Mouse (Mus musculus) lung, postnatal 25 days (tissue): ENCODE data around the gene Luc7l.
A peak's percentile ranks its signal among the peaks of the same experiment; 100 is the strongest.
"Not testable (repeated sequence)": the region's sequence is repeated elsewhere in the genome, so short reads cannot be mapped to it uniquely, and the experiment has no call there.

Experiments
- DNase-seq: peaks from one replicate; pipeline ENCODE4 v3.0.0; 2022; ENCODE audit warnings: low spot score

Luc7l gene

GRCm38 (mm10) chr17:26253399-26253798, 703 bp downstream of the Luc7l start:
- DNase-seq: no peak

GRCm38 (mm10) chr17:26255313-26255712, 2.6 kb downstream of the Luc7l start:
- DNase-seq: no peak

DNA sequence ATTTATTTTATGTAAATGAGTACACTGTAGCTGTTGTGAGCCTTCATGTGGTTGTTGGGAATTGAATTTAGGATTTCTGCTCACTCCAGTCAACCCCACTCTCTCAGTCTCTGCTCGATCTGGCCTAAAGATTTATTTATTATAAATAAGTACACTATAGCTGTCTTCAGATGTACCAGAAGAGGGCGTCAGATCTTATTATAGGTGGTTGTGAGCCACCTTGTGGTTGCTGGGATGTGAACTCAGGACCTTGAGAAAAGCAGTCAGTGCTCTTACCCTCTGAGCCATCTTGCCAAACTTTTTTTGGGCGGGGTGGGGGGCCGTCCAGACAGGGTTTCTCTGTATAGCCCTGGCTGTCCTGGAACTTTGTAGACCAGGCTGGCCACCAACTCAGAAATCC, 9.1 kb downstream of the Luc7l start:
- DNase-seq: no peak

DNA sequence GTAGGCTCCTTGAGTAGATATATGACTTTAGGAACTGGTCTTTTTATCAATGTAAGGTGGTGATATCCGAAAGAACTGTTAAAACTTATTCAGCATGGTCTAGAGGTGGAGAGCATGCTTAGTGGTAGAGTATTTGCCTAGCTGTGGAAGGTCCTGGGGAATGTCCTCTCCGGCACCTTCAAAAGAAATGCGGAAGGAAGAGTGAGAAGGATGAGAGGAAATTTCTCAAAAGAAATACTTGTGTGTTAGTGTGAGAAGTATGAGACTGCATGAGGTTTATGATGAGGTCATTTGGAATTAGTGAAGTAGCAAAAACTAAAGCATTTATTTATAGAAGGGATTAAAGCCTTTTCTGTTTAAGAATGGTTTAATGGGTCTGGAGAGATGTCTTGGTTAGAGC, 9.7 kb downstream of the Luc7l start:
- DNase-seq: no peak

- DNase-seq: no peak
These were observed 16.2 kb downstream of the Luc7l start for GRCm38 (mm10) chr17:26268851-26269250.

DNA sequence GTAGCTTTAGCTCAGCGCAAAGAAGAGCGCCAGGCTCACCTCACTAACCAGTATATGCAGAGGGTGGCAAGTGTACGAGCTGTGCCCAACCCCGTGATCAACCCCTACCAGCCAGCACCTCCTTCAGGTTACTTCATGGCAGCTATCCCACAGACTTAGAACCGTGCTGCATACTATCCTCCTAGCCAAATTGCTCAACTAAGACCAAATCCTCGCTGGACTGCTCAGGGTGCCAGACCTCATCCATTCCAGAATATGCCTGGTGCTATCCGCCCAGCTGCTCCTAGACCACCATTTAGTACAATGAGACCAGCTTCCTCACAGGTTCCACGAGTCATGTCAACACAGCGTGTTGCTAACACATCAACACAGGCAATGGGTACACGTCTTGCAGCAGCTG, 16.9 kb downstream of the Luc7l start:
- DNase-seq: not testable (repeated sequence)

DNA sequence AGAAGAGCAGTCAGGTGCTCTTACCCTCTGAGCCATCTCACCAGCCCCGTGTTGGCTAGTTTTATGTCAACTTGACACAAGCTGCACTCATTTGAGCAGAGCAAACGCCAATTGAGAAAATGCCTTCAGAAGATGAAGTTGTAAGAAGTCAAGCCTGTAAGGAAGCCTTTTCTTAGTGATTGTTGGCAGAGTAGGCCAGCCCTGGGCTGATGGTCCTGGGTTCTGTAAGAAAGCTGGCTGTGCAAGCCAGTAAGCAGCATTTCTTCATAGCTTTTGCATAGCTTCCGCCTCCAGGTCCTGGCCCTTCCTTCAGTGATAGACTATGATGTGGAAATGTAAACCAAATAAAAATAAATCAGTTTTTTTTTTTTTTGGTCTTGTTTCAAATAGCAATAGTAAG, 19.9 kb downstream of the Luc7l start:
- DNase-seq: no peak

DNA sequence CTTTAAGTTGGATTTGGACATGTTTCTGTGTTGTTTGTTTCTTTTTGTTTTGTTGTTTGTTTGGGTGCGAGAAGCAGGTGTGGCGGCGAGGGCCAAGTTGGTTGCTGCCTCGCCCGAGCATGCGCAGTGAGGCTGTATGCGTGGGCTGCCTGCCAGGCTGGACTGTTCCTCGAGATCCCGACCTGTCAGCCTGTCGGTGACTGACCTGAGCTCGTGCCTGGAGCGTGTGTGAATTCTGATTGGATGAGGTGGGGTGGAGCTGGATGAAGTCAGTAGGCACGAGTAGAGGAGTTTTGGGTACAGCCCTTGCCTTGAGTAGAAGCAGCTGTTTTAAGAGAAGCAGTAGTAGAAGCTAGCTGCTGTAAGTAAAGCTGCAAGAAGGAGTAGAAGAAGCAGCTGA, 23.2 kb downstream of the Luc7l start:
- no peak for DNase-seq

DNA sequence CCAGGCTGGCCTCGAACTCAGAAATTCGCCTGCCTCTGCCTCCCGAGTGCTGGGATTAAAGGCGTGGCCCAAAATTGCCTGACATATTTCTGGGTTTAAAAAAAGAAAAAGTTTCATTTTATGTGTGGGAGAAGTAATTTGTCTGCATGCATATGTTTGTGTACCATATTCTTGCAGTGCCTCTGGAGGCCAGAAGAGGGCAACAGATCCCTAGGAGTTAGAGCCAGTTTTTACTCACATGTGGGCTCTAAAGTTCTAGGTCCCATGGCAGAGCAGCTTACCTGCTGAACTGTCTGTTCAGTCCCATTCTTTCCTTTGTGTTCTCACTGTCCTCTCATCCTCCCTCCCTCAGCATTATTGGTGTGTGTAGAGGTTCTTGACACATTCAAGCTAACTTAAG, 24.0 kb downstream of the Luc7l start:
- DNase-seq: peak; percentile 14

DNA sequence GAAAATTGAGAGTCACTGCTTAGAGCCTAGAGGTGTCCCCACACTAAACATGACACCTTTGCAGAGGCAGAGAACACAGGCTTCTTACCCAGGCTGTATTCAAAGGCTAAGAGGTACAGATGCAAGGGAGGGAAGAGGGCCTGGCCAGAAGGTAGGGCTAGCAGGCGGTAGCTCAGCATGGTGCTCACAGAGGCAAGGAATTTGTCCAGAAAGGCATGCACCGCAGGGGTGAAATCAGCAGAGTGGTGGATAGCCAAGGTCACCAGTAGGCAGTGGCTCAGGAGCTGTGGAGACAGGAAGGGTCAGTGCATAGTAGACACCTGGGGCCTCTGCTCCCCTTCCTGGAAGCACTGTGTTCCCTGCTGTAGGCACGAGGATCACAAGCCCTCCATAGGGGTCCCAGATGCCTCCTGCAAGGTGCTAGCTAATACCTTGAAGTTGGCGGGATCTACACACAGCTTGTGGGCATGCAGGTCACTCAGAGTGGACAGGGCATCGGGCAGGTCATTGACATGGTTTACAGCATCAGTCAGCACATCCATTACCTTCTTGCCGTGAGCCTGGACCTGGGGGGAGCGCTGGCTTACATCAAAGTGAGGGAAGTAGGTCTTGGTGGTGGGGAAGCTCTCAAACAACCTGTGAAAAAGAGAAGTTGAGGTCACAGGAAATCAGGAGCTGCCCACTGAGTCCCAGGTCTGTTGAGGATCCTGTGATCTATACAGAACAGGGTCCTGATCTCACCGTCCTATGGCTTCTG, 33.7 kb downstream of the Luc7l start:
- no peak for DNase-seq

- no peak for DNase-seq
These were observed 36.8 kb downstream of the Luc7l start for GRCm38 (mm10) chr17:26289475-26289874.

- DNase-seq: not testable (repeated sequence)
These were observed 45.6 kb downstream of the Luc7l start for GRCm38 (mm10) chr17:26298318-26298717.

- peak; percentile 81 for DNase-seq
These were observed 61.6 kb downstream of the Luc7l start for GRCm38 (mm10) chr17:26314291-26314690.

- peak; percentile 41 for DNase-seq
These were observed 62.8 kb downstream of the Luc7l start for GRCm38 (mm10) chr17:26315474-26315873.

- DNase-seq: no peak
These were observed 65.7 kb downstream of the Luc7l start for GRCm38 (mm10) chr17:26318441-26318840.
